Mouse (Mus musculus) embryonic facial prominence, embryonic 14.5 days (tissue): ENCODE data around the gene Etv6. TPM values are rescaled to one million over a fixed set of nuclear protein-coding genes. Genes with fewer than 3 reads are reported as not detected.

Experiments
- polyA plus RNA-seq: library from polyadenylated mRNA; unstranded; fragments of >200 nt; fragmentation: Nextera tagmentation; extraction: Ambion mirVana; gene quantifications from 2 replicates; pipeline ENCODE4 v1.2.1, GENCODE M21; 2014

Etv6 gene
- polyA plus RNA-seq, 1 experiment from 2014 or later: 12.4 TPM

Other genes with a start within 250 kb of the Etv6 start
- not detected in 2 replicates for gene Kap, start 181.9 kb upstream of the Etv6 start, polyA plus RNA-seq